Mouse (Mus musculus): ENCODE data around the gene Fntb. TPM values are rescaled to one million over a fixed set of nuclear protein-coding genes. Genes with fewer than 3 reads are reported as not detected.

Fntb gene
- polyA plus RNA-seq, 1 experiment: 81.7 TPM

DNA sequence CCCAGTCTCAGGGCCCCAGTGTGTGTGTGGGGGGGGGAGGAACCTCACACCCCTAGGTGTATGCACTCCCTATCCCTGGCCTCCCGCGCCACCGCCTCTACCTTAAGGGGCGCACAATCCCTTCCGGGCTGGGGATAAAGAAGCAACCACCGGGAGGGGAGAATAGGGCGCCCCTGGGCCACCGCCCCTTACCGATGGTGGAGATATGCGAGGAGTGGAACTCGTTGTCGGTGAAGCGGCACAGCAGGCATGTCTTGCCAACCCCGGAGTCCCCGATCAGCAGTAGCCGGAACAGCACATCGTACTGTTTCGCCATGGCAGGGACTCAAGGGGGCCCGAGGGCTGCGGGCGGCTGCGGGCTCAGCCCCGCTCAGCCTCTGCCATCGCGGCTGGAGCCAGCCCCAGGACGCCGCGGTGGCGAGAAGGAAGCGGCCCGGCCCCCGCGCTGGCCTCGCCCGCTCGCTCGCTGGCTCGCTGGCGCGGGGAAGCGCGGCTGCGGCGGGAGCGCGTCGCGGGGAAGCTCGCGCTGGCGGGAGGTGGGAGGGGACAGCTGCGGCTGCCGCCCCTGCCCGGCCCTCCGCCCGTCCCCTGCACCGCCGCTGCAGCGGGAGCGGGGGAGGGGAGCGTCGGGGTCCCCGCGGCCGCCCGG lies 56.7 kb downstream of the Fntb start:
- no peak for TF ChIP-seq CTCF (IDR thresholded peaks at IDR 0.05; ENCODE audit: borderline replicate concordance, insufficient read depth, low read length)
- no peak for TF ChIP-seq POLR2A (IDR thresholded peaks at IDR 0.05; ENCODE audit: low read depth, low read length)
- H3K27ac ChIP-seq (ENCODE audit: insufficient read depth, low read length): no peak overlapping the region
- peak overlapping the region; percentile 40 for H3K4me3 ChIP-seq (ENCODE audit: insufficient read depth, low read length)
- H3K4me1 ChIP-seq (ENCODE audit: control insufficient read depth, insufficient read depth, low read length): peaks cover 3% of the 10 kb centered on the region

DNA sequence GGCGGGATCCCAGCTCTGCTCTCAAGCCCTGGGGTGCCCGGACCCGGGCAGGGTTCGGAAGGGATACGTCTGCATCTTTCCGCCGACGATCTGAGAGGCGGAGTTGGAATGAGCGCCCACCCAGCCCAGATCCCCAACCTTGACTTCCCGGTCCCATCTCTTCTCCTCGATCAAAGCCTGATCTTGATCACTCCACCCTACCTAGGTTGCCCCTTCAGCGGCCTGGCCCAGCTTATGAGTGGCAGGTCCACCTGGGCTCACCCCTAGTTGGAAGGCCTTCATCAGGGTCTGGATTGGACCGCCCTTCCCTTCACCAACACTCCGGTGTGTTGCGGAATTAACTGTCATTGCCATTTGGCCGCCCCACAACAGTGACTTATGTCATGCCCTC lies 57.3 kb downstream of the Fntb start, which contains the start of gene Rab15:
Gene Rab15, minus strand, starts transcription at position 258 of the 391 bp plus-strand sequence.
- Histone ChIP-seq H3K4me3 (ENCODE audit: insufficient read depth, low read length) (peak within 1 kb of the TSS; percentile 40), H3K27ac (ENCODE audit: insufficient read depth, low read length) (no peak within 1 kb of the TSS), H3K4me1 (ENCODE audit: control insufficient read depth, insufficient read depth, low read length) (peaks cover 2% of the 10 kb centered on the region)
- no peak for TF ChIP-seq CTCF (IDR thresholded peaks at IDR 0.05; ENCODE audit: borderline replicate concordance, insufficient read depth, low read length)
- no peak for TF ChIP-seq POLR2A (IDR thresholded peaks at IDR 0.05; ENCODE audit: low read depth, low read length)

DNA sequence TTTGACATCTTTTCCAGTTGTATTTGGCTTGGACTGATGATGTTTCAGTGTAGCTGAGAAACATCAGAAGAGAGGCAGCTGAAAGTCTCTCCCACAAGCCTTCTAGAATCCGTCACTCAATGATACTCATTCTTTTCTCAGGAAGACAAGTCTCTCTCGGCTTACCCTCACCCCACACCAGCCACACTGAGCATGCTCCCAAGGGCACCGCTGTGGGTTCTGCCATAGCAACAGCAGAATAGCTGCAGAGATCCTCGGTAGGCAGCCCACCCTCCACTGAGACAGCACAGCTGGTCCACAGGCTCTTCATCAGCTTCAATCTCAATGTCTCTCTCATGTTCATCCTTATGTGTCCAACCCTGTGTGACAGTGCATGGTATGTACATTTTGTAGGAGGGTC lies 59.9 kb downstream of the Fntb start:
- Histone ChIP-seq H3K4me1 (ENCODE audit: control insufficient read depth, insufficient read depth, low read length) (no peaks in the 10 kb centered on the region; the same call in 1 of the 2 replicates), H3K27ac (ENCODE audit: insufficient read depth, low read length) (no peak overlapping the region)
- TF ChIP-seq CTCF (IDR thresholded peaks at IDR 0.05; ENCODE audit: borderline replicate concordance, insufficient read depth, low read length): no peak
- TF ChIP-seq POLR2A (IDR thresholded peaks at IDR 0.05; ENCODE audit: low read depth, low read length): no peak

DNA sequence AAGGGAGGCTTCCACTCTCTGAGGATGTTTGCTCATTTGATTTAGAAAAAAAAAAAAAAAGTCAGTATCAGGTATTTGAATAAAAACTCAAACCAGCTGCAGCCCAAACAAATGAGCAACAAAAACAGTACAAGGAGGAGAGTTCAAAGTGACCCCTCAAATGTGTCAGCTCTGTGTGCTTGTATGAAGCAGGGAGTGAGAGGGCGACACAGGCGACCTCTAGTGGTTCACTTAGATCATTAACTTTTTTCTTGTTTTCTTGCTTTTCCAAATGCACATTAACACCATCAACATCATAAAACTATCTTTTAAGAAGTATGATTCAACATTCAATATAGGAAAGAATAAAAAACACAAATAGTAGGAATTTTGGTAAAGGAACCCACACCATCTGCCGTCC lies 67.3 kb downstream of the Fntb start:
- H3K27ac ChIP-seq (ENCODE audit: insufficient read depth, low read length): no peak overlapping the region
- no peaks in the 10 kb centered on the region for H3K4me1 ChIP-seq (ENCODE audit: control insufficient read depth, insufficient read depth, low read length)
- TF ChIP-seq CTCF (IDR thresholded peaks at IDR 0.05; ENCODE audit: borderline replicate concordance, insufficient read depth, low read length): peak; percentile 64; the same call in 1 of the 2 replicates
- no peak for TF ChIP-seq POLR2A (IDR thresholded peaks at IDR 0.05; ENCODE audit: low read depth, low read length)
- H3K4me3 ChIP-seq (ENCODE audit: insufficient read depth, low read length): no peak overlapping the region

More for the DNA sequence above, 59.9 kb downstream of the Fntb start:
- no peak overlapping the region for H3K4me3 ChIP-seq (ENCODE audit: insufficient read depth, low read length)

DNA sequence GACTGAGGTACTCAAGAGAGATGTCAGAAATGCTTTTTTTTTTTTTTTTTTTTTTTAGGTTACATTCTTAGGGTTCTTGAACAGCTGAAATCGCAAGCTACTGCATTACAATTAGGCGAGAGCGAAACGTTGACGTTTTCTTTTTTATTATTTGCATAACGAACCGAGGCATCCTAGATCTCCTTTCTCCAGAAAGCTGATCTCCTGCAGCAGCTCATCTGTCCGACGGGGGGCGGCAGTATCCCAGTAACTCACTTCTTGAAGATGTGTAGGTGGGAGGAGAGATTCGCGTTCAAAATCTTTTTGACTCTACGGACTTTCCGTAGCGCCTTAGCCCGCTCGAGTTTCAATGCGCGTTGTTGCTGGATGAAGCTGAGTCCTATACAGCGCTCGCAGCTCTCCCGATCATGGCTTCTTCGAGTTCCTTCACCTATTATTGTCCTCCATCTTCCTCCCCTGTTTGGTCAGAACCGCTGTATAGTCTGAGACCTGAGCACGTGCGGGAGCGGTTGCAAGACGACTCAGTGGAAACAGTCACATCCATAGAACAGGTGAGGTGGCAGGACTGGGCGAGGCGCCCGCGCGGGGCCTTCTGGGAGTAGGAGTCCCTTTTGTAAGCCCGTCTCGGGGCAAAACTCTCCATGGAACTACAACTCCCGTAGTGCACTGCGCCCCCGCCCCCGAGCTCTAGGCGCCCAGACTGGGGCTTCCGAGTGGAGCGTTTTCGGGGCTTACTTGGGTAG lies 71.9 kb downstream of the Fntb start:
- Histone ChIP-seq H3K4me3 (ENCODE audit: insufficient read depth, low read length) (peak overlapping the region; percentile 77), H3K27ac (ENCODE audit: insufficient read depth, low read length) (peak overlapping the region; percentile 56; the same call in 1 of the 2 replicates), H3K4me1 (ENCODE audit: control insufficient read depth, insufficient read depth, low read length) (no peaks in the 10 kb centered on the region)
- TF ChIP-seq CTCF (IDR thresholded peaks at IDR 0.05; ENCODE audit: borderline replicate concordance, insufficient read depth, low read length) (peak; percentile 57; the same call in 1 of the 2 replicates), POLR2A (IDR thresholded peaks at IDR 0.05; ENCODE audit: low read depth, low read length) (peak; percentile 60)

GRCm38 (mm10) chr12:76837844-76838650 lies 72.7 kb downstream of the Fntb start:
- H3K27ac ChIP-seq (ENCODE audit: insufficient read depth, low read length): peak overlapping the region; percentile 3; the same call in 1 of the 2 replicates

GRCm38 (mm10) chr12:76839298-76839697 lies 73.9 kb downstream of the Fntb start:
- Histone ChIP-seq H3K4me3 (ENCODE audit: insufficient read depth, low read length) (no peak overlapping the region), H3K27ac (ENCODE audit: insufficient read depth, low read length) (no peak overlapping the region), H3K4me1 (ENCODE audit: control insufficient read depth, insufficient read depth, low read length) (no peaks in the 10 kb centered on the region)
- TF ChIP-seq POLR2A (IDR thresholded peaks at IDR 0.05; ENCODE audit: low read depth, low read length) (no peak), CTCF (IDR thresholded peaks at IDR 0.05; ENCODE audit: borderline replicate concordance, insufficient read depth, low read length) (no peak)

More at GRCm38 (mm10) chr12:76837844-76838650, 72.7 kb downstream of the Fntb start:
- peak overlapping the region; percentile 77 for H3K4me3 ChIP-seq (ENCODE audit: insufficient read depth, low read length)
- TF ChIP-seq CTCF (IDR thresholded peaks at IDR 0.05; ENCODE audit: borderline replicate concordance, insufficient read depth, low read length) (no peak), POLR2A (IDR thresholded peaks at IDR 0.05; ENCODE audit: low read depth, low read length) (peak; percentile 67; the same call in 1 of the 2 replicates)
- no peaks in the 10 kb centered on the region for H3K4me1 ChIP-seq (ENCODE audit: control insufficient read depth, insufficient read depth, low read length)

DNA sequence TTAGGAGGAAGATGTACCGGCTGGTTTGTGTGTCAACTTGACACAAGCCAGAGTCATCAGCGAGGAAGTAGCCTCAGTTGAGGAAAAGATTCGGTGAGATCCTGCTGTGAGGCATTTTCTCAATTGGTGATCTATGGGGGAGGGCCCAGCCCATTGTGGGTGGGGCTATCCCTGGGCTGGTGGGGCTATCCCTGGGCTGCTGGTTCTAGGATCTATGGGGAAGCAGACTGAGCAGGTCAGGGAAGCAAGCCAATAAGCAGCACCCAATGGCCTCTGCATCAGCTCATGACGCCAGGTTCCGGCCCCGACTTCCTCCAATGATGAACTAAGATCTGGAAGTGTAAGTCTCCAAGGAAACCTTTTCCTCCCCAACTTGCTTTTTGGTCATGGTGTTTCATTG lies 74.7 kb downstream of the Fntb start:
- no peak overlapping the region for H3K4me3 ChIP-seq (ENCODE audit: insufficient read depth, low read length)
- TF ChIP-seq POLR2A (IDR thresholded peaks at IDR 0.05; ENCODE audit: low read depth, low read length) (no peak), CTCF (IDR thresholded peaks at IDR 0.05; ENCODE audit: borderline replicate concordance, insufficient read depth, low read length) (no peak)
- no peaks in the 10 kb centered on the region for H3K4me1 ChIP-seq (ENCODE audit: control insufficient read depth, insufficient read depth, low read length)
- H3K27ac ChIP-seq (ENCODE audit: insufficient read depth, low read length): no peak overlapping the region

DNA sequence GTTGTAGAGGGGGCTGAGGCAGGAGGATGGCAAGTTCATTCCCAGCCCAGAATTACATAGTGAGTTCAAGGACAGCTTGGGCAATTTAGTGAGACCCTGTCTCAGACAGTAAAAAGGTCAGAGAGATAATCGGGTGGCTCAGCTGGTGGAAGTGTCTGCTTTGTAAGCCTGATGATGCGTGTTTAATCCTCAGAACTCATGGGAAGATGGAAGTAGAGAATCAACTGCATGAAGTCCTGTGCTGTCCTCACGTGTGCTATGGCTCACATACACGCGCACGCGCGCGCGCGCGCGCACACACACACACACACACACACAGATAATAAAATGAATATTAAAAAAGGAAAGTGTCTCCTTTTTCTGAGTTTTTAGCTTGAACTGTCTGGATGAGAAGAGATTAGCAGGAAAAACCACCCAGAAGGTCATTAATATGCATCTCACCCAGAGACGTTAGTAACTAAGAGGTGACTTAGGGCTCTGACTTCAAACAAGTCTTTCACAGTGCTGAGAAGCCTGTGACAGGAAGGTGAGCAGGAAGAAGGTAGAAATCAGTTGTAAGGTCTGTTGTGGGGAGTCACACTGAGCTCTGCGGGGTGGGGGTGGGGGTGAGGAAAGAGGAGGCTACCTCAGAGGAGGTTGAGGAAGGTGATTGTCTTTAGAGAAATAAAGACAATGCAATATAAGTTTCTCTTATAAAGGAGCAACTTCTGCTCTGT lies 79.1 kb downstream of the Fntb start:
- Histone ChIP-seq H3K4me3 (ENCODE audit: insufficient read depth, low read length) (no peak overlapping the region), H3K4me1 (ENCODE audit: control insufficient read depth, insufficient read depth, low read length) (no peaks in the 10 kb centered on the region), H3K27ac (ENCODE audit: insufficient read depth, low read length) (no peak overlapping the region)
- no peak for TF ChIP-seq POLR2A (IDR thresholded peaks at IDR 0.05; ENCODE audit: low read depth, low read length)
- TF ChIP-seq CTCF (IDR thresholded peaks at IDR 0.05; ENCODE audit: borderline replicate concordance, insufficient read depth, low read length): no peak

Data from embryonic fibroblast, embryonic 13.5 days (primary cell).